Mouse (Mus musculus) hindbrain, embryonic 12.5 days (tissue): ENCODE data around the gene Tbpl2. TPM values are rescaled to one million over a fixed set of nuclear protein-coding genes. Genes with fewer than 3 reads are reported as not detected.

Experiments
- ATAC-seq: fragments of 200-750 bp; cut with Nextera tagmentation; 2 replicates; pipeline ENCODE4 v1.8.0; 2017; ENCODE audit warnings: moderate TSS enrichment; ENCODE audit not compliant: low FRiP score
- H3K27ac ChIP-seq: fragments of 300-500 bp; sonication (generic); 2 replicates; pipeline ENCODE4 v1.5.1; 2016; ENCODE audit warnings: mild to moderate bottlenecking
- H3K27me3 ChIP-seq: fragments of 300-500 bp; sonication (generic); 2 replicates; pipeline ENCODE4 v1.6.1; 2016; ENCODE audit warnings: mild to moderate bottlenecking
- H3K36me3 ChIP-seq: fragments of 300-500 bp; sonication (generic); 2 replicates; pipeline ENCODE4 v1.6.1; 2016; ENCODE audit warnings: mild to moderate bottlenecking
- H3K4me1 ChIP-seq: fragments of 300-500 bp; sonication (generic); 2 replicates; pipeline ENCODE4 v1.6.1; 2016
- H3K4me2 ChIP-seq: fragments of 300-500 bp; sonication (generic); replicated peaks from 2 replicates; pipeline ENCODE4 v1.6.1; 2016; ENCODE audit warnings: mild to moderate bottlenecking
- H3K4me3 ChIP-seq: fragments of 300-500 bp; sonication (generic); 2 replicates; pipeline ENCODE4 v1.5.1; 2016; ENCODE audit warnings: mild to moderate bottlenecking
- H3K9ac ChIP-seq: fragments of 300-500 bp; sonication (generic); 2 replicates; pipeline ENCODE4 v1.6.1; 2016; ENCODE audit warnings: mild to moderate bottlenecking, moderate library complexity
- H3K9me3 ChIP-seq: fragments of 300-500 bp; sonication (generic); replicated peaks from 2 replicates; pipeline ENCODE4 v1.6.1; 2016; ENCODE audit warnings: mild to moderate bottlenecking
- WGBS: fragments of 180-500 bp; shearing (Covaris S2); methylation state at CpG from one replicate; pipeline ENCODE4 v1.1.7; 2016; 5-methylcytosine and 5-hydroxymethylcytosine counted together
- polyA plus RNA-seq: library from polyadenylated mRNA; unstranded; fragments of >200 nt; fragmentation: Nextera tagmentation; extraction: Ambion mirVana; gene quantifications from 2 replicates; pipeline ENCODE4 v1.2.1, GENCODE M21; 2016

Gene Tbpl2
- not detected in 2 replicates for polyA plus RNA-seq

DNA sequence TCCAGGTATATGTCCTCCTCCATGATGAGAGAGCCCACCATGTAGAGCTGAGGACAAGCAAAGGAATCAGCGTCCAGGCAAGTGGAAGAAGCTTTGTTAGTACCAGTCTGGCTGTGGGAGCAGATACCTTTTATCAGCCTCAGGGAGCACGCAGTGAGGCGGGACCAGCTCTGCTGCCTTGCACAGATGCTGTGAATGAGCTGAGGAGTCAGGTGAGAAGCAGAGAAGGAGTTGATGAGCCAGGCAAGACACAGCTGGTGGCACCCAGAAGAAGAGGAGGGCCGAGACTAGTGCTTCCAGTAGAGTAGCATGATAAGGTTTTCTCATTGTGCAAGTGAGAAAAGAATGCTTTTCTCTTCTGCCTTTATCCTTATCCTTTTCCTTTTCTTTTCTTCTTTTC, at the start of gene Tbpl2:
Gene Tbpl2 (minus strand): TSS at position 101 of the 400 bp plus-strand sequence.
- 80% methylated on average over 4 of the region's 4 CpGs for WGBS
- Histone ChIP-seq H3K36me3 (no peaks in the 10 kb centered on the region), H3K4me3 (no peak within 1 kb of the TSS), H3K27me3 (no peaks in the 10 kb centered on the region), H3K4me2 (no peak within 1 kb of the TSS), H3K27ac (no peak within 1 kb of the TSS), H3K9ac (no peak within 1 kb of the TSS), H3K4me1 (no peaks in the 10 kb centered on the region), H3K9me3 (no peaks in the 10 kb centered on the region)
- ATAC-seq = no peak

GRCm38 (mm10) chr2:24134373-24134772, 38.0 kb upstream of the Tbpl2 start:
- Histone ChIP-seq H3K4me3 (no peak overlapping the region), H3K9me3 (no peaks in the 10 kb centered on the region), H3K9ac (no peak overlapping the region), H3K27me3 (no peaks in the 10 kb centered on the region), H3K4me2 (no peak overlapping the region), H3K36me3 (no peaks in the 10 kb centered on the region), H3K4me1 (no peaks in the 10 kb centered on the region), H3K27ac (no peak overlapping the region)
- ATAC-seq = no peak
- 91% methylated on average over 1 of the region's 1 CpGs for WGBS

DNA sequence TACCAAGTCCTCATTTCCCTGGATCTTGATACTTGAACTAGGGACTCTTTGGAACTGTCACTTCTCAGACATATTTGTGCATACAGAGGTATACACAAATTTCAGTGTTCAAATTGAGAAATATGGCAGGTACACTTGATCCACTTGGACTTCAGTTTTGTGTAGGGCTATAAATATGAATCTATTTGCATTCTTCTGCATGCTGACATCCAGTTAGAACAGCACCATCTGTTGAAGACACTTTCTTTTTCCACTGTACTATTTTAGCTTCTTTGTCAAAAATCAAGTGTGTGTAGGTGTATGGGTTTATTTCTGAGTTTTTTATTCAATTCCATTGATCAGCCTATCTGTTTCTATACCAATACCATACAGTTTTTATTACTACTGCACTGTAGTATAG, 12.7 kb upstream of the Tbpl2 start:
- no peak overlapping the region for H3K4me3 ChIP-seq
- H3K36me3 ChIP-seq = no peaks in the 10 kb centered on the region
- no peak overlapping the region for H3K4me2 ChIP-seq
- no peaks in the 10 kb centered on the region for H3K9me3 ChIP-seq
- no peaks in the 10 kb centered on the region for H3K4me1 ChIP-seq
- H3K27ac ChIP-seq = no peak overlapping the region
- H3K9ac ChIP-seq = no peak overlapping the region
- ATAC-seq = no peak
- H3K27me3 ChIP-seq = no peaks in the 10 kb centered on the region

- no peaks in the 10 kb centered on the region for H3K36me3 ChIP-seq
- no peak overlapping the region for H3K4me2 ChIP-seq
- ATAC-seq = no peak
- no peaks in the 10 kb centered on the region for H3K4me1 ChIP-seq
- H3K27me3 ChIP-seq = no peaks in the 10 kb centered on the region
- H3K27ac ChIP-seq = no peak overlapping the region
- H3K9ac ChIP-seq = no peak overlapping the region
- no peaks in the 10 kb centered on the region for H3K9me3 ChIP-seq
- WGBS = 85% methylated on average over 4 of the region's 4 CpGs
- no peak overlapping the region for H3K4me3 ChIP-seq
Measured at GRCm38 (mm10) chr2:24103619-24104289, 7.4 kb upstream of the Tbpl2 start.

GRCm38 (mm10) chr2:24090921-24091320, 5.5 kb downstream of the Tbpl2 start:
- 87% methylated on average over 1 of the region's 1 CpGs for WGBS
- no peaks in the 10 kb centered on the region for H3K9me3 ChIP-seq
- H3K4me2 ChIP-seq = no peak overlapping the region
- no peak overlapping the region for H3K4me3 ChIP-seq
- no peaks in the 10 kb centered on the region for H3K36me3 ChIP-seq
- no peak for ATAC-seq
- no peak overlapping the region for H3K9ac ChIP-seq
- H3K27ac ChIP-seq = no peak overlapping the region
- H3K27me3 ChIP-seq = no peaks in the 10 kb centered on the region
- no peaks in the 10 kb centered on the region for H3K4me1 ChIP-seq

DNA sequence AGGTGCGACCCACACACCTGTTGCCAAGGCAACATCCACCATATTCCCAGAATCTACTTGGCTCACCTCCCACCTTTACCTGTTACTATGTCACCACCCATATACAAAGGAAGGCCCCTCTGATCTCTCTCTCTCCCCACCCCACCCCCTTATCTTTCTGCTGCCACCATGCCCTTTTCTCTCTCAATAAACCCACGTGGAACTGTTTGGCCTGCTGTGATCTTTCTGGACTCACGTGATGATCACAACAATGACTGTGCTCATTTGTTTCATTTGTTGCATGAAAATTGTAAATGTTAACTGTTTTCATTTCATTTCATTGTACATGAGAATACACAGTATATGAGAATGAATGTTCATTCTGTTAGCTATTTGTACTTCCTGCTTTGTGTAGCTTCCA, 45.9 kb downstream of the Tbpl2 start:
- Histone ChIP-seq H3K4me1 (peaks cover 4% of the 10 kb centered on the region; the same call in 1 of the 2 replicates), H3K27me3 (no peaks in the 10 kb centered on the region), H3K4me2 (no peak overlapping the region), H3K36me3 (no peaks in the 10 kb centered on the region), H3K9ac (no peak overlapping the region), H3K9me3 (no peaks in the 10 kb centered on the region), H3K27ac (no peak overlapping the region), H3K4me3 (no peak overlapping the region)
- ATAC-seq = no peak
- WGBS = 86% methylated on average over 3 of the region's 3 CpGs

DNA sequence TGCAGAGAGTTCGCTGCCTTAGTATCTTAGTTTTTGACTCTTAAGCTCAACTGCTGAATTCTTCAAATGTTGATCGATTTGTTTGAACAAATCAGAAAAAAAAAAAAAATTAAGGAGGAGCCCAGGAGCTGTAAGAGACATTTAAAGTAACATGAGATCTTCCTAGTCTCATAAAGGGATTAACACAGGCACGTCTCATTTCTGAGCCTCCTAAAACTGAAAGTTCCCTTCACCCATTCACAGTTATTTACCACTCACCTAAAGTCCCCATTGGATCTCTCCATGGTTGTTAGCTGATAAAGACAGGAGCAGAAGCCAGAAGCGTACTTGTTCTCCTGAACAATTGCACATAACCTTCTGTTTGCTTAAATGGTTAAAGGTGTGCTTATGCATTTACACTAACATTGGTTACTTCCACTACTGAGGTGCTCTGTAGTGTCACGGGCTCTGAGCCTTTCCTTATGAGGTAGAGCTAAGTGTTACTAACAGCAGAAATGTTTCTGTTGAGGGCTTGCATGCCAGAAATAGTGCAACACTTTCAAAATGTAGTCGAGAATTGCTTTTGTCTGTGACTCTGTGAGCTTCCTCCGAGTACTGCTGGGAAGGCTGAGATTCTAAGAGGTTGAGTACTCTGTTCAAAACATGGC, 46.9 kb downstream of the Tbpl2 start, which contains the start of gene Hnmt:
Gene Hnmt (minus strand): TSS at position 51 of the 647 bp plus-strand sequence.
- WGBS = 51% methylated on average over 7 of the region's 7 CpGs
- Histone ChIP-seq H3K9ac (no peak within 1 kb of the TSS), H3K27ac (peak within 1 kb of the TSS; percentile 0; the same call in 1 of the 2 replicates), H3K27me3 (no peaks in the 10 kb centered on the region), H3K4me2 (peak within 1 kb of the TSS; percentile 53), H3K4me3 (peak within 1 kb of the TSS; percentile 34), H3K9me3 (no peaks in the 10 kb centered on the region), H3K4me1 (peaks cover 4% of the 10 kb centered on the region; the same call in 1 of the 2 replicates), H3K36me3 (no peaks in the 10 kb centered on the region)
- no peak for ATAC-seq

DNA sequence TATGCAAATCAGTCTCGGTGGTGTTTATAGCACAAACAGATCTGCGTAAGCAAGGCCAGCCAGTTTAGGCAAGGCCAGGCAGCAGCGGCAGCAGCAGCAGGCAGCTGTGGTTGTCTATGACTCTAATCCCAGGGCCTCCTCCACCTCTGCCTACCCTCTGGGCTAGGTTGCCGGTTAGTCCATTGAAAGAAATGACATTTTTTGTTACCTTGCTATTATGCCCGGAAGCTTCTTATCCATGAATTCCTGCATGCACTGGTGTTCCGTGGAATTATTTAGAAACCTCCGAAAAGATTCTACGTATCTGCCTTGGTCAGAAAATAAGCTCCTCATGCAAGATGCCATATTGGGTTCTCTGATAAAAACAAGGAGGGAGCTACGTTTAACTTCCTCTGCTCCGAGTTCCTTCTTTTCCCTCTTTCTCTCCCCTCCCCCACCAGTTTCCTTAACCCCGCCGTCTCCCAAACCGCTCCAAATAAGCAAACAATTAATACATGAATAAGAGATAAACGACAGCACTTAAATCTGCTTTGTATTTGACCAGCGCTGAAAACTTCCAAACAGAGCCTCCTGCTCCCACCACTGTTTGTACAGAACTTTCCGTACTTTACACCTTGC, 47.8 kb downstream of the Tbpl2 start:
- no peaks in the 10 kb centered on the region for H3K27me3 ChIP-seq
- H3K4me3 ChIP-seq = peak overlapping the region; percentile 34
- H3K4me1 ChIP-seq = peaks cover 4% of the 10 kb centered on the region; the same call in 1 of the 2 replicates
- no peak overlapping the region for H3K9ac ChIP-seq
- peak; percentile 89 for ATAC-seq
- H3K9me3 ChIP-seq = no peaks in the 10 kb centered on the region
- H3K4me2 ChIP-seq = peak overlapping the region; percentile 53
- no peaks in the 10 kb centered on the region for H3K36me3 ChIP-seq
- WGBS = 10% methylated on average over 16 of the region's 16 CpGs
- peak overlapping the region; percentile 0; the same call in 1 of the 2 replicates for H3K27ac ChIP-seq

DNA sequence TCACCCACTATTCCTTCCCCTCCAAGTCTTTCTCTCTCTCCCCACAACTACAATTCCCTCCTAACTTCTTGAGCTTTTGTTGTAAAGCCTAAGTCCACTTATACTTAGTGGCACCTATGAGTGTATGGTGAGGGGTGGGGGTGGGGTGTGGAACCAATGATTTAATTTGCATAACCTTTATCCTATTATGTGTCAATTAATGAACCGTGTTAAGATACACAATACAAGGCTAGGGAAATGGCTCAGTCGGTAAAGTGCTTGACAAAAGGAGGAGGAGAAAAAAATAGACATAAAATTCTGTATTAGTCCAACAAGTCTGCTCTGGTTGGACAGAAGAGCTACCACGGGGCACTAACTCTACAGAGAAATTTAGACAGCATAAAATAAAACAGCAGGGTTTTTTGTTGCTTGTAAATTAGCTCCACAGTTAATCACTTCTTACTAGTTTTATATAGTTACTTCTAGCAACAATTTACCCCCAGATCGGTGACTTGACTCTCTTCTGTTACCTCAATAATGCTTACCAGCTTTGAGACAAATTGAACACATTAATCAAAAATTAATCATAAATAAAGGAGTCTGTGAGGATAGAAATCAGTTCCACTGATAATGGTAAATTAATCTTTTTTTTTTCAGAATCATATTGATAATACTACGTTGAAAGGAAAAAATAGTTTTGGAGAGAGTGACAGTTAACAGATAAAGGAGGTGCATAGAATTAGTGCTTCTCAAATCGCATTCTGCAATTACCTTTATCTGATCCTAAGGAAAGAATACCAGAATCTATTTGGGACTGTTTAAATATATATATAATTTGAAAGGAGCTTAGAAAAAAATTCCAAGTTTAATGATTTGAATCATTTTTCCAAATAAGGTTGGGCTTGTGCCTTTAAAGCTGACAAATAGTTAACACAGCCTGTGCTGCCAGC, 48.6 kb downstream of the Tbpl2 start:
- H3K27me3 ChIP-seq = no peaks in the 10 kb centered on the region
- H3K4me3 ChIP-seq = peak overlapping the region; percentile 34
- H3K9me3 ChIP-seq = no peaks in the 10 kb centered on the region
- H3K9ac ChIP-seq = no peak overlapping the region
- peak overlapping the region; percentile 53 for H3K4me2 ChIP-seq
- no peaks in the 10 kb centered on the region for H3K36me3 ChIP-seq
- peaks cover 4% of the 10 kb centered on the region; the same call in 1 of the 2 replicates for H3K4me1 ChIP-seq
- ATAC-seq = peak; percentile 83
- 29% methylated on average over 6 of the region's 6 CpGs for WGBS
- H3K27ac ChIP-seq = peak overlapping the region; percentile 0

DNA sequence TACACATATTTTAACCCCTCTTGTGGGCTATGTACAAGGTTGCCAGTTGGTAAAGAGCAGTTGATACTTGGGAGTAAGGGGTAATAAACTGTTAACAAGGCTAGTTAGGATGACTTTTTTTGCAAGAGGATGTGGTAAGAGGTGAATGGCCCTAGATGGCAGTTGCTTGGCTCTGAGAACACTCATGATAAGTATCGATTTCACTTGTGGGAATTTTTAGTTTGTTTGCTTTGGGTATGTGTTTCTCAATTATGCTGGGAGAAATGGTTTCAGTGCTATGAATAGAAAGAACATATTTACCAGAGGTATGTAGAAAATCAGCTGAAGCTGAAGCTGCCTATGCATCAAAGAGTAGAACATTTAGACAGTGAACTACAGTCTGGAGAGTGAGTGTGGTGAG, 53.5 kb downstream of the Tbpl2 start:
- no peaks in the 10 kb centered on the region for H3K9me3 ChIP-seq
- H3K36me3 ChIP-seq = no peaks in the 10 kb centered on the region
- no peak overlapping the region for H3K27ac ChIP-seq
- H3K27me3 ChIP-seq = no peaks in the 10 kb centered on the region
- no peak overlapping the region for H3K4me3 ChIP-seq
- H3K4me1 ChIP-seq = peaks cover 4% of the 10 kb centered on the region; the same call in 1 of the 2 replicates
- no peak for ATAC-seq
- H3K4me2 ChIP-seq = no peak overlapping the region
- WGBS = 90% methylated on average over 1 of the region's 1 CpGs
- H3K9ac ChIP-seq = no peak overlapping the region

DNA sequence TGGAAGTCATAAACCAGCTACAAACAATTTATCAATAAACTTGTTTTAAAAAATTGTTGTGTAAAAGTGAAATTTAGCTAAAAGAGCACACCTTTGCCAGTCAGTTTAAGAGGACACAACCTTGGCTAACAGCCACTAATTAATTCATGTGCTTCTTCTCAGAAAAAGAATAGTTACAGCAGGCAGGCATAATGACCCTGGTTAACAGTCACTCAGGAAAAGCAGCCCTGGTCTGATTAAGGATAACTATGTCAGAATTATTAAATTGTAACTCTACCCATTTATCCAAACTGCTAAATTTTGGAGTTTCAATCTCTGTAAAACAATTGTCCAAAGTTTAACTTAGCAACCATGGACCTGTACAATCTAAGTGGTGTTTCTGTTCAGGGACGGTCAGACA, 55.9 kb downstream of the Tbpl2 start:
- Histone ChIP-seq H3K4me2 (no peak overlapping the region), H3K27ac (no peak overlapping the region), H3K4me1 (no peaks in the 10 kb centered on the region), H3K36me3 (no peaks in the 10 kb centered on the region), H3K27me3 (no peaks in the 10 kb centered on the region), H3K9ac (no peak overlapping the region), H3K4me3 (no peak overlapping the region), H3K9me3 (no peaks in the 10 kb centered on the region)
- no peak for ATAC-seq
- 97% methylated on average over 1 of the region's 1 CpGs for WGBS
